Mouse (Mus musculus) intestine, embryonic 14.5 days (tissue): ENCODE results near the gene Unc13d. TPM values are rescaled to one million over a fixed set of nuclear protein-coding genes. Genes with fewer than 3 reads are reported as not detected.

Source experiments
- ATAC-seq: fragments of 200-750 bp; cut with Nextera tagmentation; replicated peaks from 2 replicates; pipeline ENCODE4 v1.8.0; 2017; ENCODE audit warnings: low read depth, moderate number of reproducible peaks, moderate TSS enrichment, moderate library complexity; ENCODE audit not compliant: low FRiP score, low TSS enrichment
- DNase-seq: peaks from one replicate; pipeline ENCODE4 v3.0.0-alpha.2; 2018; ENCODE audit warnings: low spot score
- H3K27ac ChIP-seq: fragments of 300-500 bp; sonication (generic); 2 replicates; pipeline ENCODE4 v1.5.1; 2014; ENCODE audit warnings: low read depth, mild to moderate bottlenecking, control low read depth
- H3K27me3 ChIP-seq: fragments of 300-500 bp; sonication (generic); replicated peaks from 2 replicates; pipeline ENCODE4 v1.6.1; 2014; ENCODE audit warnings: low read length, control low read depth; ENCODE audit not compliant: control insufficient read depth, insufficient read depth
- H3K36me3 ChIP-seq: fragments of 300-500 bp; sonication (generic); 2 replicates; pipeline ENCODE4 v1.6.1; 2014; ENCODE audit warnings: low read length, control low read depth; ENCODE audit not compliant: control insufficient read depth, insufficient read depth
- H3K4me1 ChIP-seq: fragments of 300-500 bp; sonication (generic); replicated peaks from 2 replicates; pipeline ENCODE4 v1.6.1; 2014; ENCODE audit warnings: low read length, control low read depth, mixed read lengths; ENCODE audit not compliant: control insufficient read depth, insufficient read depth
- H3K4me2 ChIP-seq: fragments of 300-500 bp; sonication (generic); 2 replicates; pipeline ENCODE4 v1.6.1; 2014; ENCODE audit warnings: low read length
- H3K4me3 ChIP-seq: fragments of 300-500 bp; sonication (generic); 2 replicates; pipeline ENCODE4 v1.5.1; 2014; ENCODE audit warnings: low read depth, low read length, control low read depth, mixed read lengths
- H3K9ac ChIP-seq: fragments of 300-500 bp; sonication (generic); 2 replicates; pipeline ENCODE4 v1.6.1; 2014; ENCODE audit warnings: mild to moderate bottlenecking, low read length
- H3K9me3 ChIP-seq: fragments of 300-500 bp; sonication (generic); 2 replicates; pipeline ENCODE4 v1.6.1; 2016; ENCODE audit warnings: low read length, control low read depth; ENCODE audit not compliant: control insufficient read depth
- WGBS: fragments of 180-500 bp; shearing (Covaris S2); extraction: QIAGEN DNeasy Blood & Tissue Kit; methylation state at CpG from one replicate; pipeline ENCODE4 v1.1.7; 2014; 5-methylcytosine and 5-hydroxymethylcytosine counted together
- polyA plus RNA-seq: library from polyadenylated mRNA; unstranded; fragments of >200 nt; fragmentation: Nextera tagmentation; extraction: Ambion mirVana; gene quantifications from 2 replicates; pipeline ENCODE4 v1.2.1, GENCODE M21; 2014

Gene Unc13d
- polyA plus RNA-seq, 1 experiment from 2014 or later, result 3.5 TPM

- ATAC-seq (no peak), DNase-seq (no peak)
- Histone ChIP-seq H3K27ac (no peak overlapping the region), H3K9ac (no peak overlapping the region), H3K9me3 (no peaks in the 10 kb centered on the region), H3K4me3 (no peak overlapping the region), H3K27me3 (no peaks in the 10 kb centered on the region), H3K4me1 (no peaks in the 10 kb centered on the region), H3K36me3 (peaks cover 49% of the 10 kb centered on the region), H3K4me2 (no peak overlapping the region)
- WGBS, result 94% methylated on average over 2 of the region's 2 CpGs
These were observed 35.9 kb downstream of the Unc13d start for GRCm38 (mm10) chr11:116041833-116042232.

DNA sequence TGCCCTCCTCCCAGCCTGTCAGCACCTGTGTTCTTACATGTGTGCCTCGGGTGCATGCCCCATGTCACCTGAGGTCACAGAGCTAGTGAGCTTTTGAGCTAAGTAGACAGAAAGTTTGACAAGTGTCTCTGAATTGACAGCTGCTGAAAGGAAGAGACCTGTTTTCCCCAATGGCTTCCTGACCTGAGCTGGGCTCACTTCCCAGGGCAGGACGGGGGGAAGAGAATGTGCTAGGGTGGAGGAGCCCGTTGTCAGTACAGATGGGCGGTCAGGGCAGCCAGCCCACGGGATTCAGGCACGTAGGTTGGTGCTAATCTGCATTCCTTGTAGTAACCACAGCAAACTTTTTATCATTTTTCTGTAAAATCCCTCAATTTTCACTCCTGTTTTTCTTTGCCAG lies 37.2 kb downstream of the Unc13d start:
- Histone ChIP-seq H3K9ac (no peak overlapping the region), H3K27ac (no peak overlapping the region), H3K4me1 (no peaks in the 10 kb centered on the region), H3K27me3 (no peaks in the 10 kb centered on the region), H3K4me3 (no peak overlapping the region), H3K9me3 (no peaks in the 10 kb centered on the region), H3K4me2 (no peak overlapping the region), H3K36me3 (peaks cover 42% of the 10 kb centered on the region)
- DNase-seq, result no peak
- no peak for ATAC-seq
- 86% methylated on average over 6 of the region's 6 CpGs for WGBS

DNA sequence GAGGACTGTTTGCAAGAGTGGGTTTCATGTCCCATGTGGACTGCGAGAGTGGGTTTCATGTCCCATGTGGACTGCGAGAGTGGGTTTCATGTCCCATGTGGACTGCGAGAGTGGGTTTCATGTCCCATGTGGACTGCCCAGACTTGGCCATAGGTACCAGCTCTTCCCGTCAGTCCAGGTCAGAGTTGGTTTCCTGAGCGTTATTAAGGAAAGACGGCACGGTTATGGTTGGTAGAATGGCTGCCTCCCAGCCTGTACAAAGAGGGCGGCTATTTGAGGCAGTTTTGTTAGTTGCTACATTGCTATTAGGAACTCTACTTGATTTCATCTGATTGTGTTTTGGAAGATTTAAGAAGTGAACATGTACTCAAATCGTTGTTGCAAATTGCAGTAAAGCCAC lies 39.9 kb downstream of the Unc13d start:
- Histone ChIP-seq H3K9me3 (no peaks in the 10 kb centered on the region), H3K9ac (no peak overlapping the region), H3K4me1 (no peaks in the 10 kb centered on the region), H3K27ac (no peak overlapping the region), H3K4me2 (no peak overlapping the region), H3K27me3 (no peaks in the 10 kb centered on the region), H3K4me3 (no peak overlapping the region), H3K36me3 (peaks cover 32% of the 10 kb centered on the region)
- no peak for ATAC-seq
- 94% methylated on average over 9 of the region's 9 CpGs for WGBS
- DNase-seq, result no peak

DNA sequence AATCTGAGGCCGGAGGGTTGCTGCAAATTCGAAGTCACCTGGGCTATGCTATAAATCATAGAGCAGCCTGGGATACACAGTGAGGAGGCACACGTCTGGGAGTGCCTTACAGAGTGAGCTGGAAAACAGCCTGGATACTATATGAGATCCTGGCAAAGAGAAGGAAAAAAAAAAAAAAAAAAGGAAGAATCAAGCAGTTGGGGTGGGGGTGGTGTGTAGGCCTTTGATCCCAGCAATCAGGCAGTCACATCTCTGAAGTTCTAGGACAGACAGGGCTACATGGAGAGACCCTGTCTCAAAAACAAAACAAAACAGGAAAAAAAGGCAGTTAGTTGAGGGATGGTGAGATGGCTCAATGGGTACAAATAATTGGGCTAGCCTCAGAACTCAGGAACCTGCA lies 41.1 kb downstream of the Unc13d start:
- no peak for DNase-seq
- ATAC-seq, result no peak
- H3K36me3 ChIP-seq, result peaks cover 27% of the 10 kb centered on the region
- no peak overlapping the region for H3K4me3 ChIP-seq
- no peak overlapping the region for H3K9ac ChIP-seq
- no peak overlapping the region for H3K27ac ChIP-seq
- 76% methylated on average over 3 of the region's 3 CpGs for WGBS
- no peaks in the 10 kb centered on the region for H3K9me3 ChIP-seq
- H3K4me1 ChIP-seq, result peaks cover 2% of the 10 kb centered on the region; the same call in 1 of the 2 replicates
- no peak overlapping the region for H3K4me2 ChIP-seq
- H3K27me3 ChIP-seq, result no peaks in the 10 kb centered on the region

GRCm38 (mm10) chr11:116034584-116034983 lies 43.2 kb downstream of the Unc13d start:
- no peak overlapping the region for H3K4me2 ChIP-seq
- DNase-seq, result no peak
- H3K4me1 ChIP-seq, result peaks cover 11% of the 10 kb centered on the region
- WGBS, result 94% methylated on average over 6 of the region's 6 CpGs
- no peak for ATAC-seq
- no peak overlapping the region for H3K9ac ChIP-seq
- H3K4me3 ChIP-seq, result no peak overlapping the region
- H3K9me3 ChIP-seq, result no peaks in the 10 kb centered on the region
- no peak overlapping the region for H3K27ac ChIP-seq
- H3K27me3 ChIP-seq, result no peaks in the 10 kb centered on the region
- peaks cover 11% of the 10 kb centered on the region for H3K36me3 ChIP-seq

DNA sequence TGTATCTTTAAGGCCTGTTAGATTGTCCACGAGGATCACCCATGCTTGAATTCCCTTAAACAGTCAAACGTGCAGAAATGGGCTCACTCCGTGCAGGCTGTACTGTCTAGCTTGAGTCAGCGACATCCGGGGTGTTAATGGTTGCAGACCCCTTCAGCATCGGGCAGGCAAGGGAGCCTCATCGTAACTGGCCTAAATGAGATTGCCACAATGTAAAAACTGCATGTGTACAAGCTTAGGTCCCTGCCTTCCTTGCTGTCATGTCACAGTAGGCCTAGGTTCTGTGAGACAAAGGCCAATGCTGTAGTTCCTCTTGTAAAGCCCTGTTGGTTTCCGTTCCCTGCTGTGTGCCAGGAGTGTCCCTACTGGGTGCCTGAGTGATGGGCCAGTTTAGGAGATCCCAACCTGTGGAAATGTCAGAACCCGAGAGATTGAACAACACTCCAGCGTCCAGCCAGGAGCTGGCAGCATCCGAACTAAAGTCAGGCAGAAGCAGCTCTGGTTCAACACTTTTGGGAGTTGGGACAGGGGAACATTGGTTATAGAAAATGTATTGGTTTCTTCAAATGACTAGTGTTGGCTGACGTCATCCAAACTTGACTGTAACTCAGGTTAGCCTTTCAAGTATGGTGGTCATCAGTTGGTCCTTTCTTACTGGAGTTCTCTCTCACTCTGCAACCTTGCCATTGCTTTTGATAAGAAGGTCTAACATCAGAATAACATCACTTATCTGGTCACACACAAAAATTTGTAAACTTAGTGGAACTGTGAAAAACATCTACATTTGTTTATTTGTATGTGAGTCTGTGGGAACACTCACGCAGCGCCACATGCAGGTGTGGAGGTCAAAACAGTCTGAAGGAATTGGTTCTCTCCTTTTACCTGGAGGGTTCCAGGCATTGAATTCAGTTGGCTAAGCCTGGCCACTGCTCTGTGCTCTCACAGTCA lies 46.6 kb downstream of the Unc13d start:
- WGBS, result 24% methylated on average over 14 of the region's 14 CpGs
- Histone ChIP-seq H3K9ac (peak overlapping the region; percentile 99), H3K4me3 (peak overlapping the region; percentile 74), H3K27ac (peak overlapping the region; percentile 99), H3K9me3 (no peaks in the 10 kb centered on the region), H3K36me3 (no peaks in the 10 kb centered on the region), H3K4me2 (peak overlapping the region; percentile 61), H3K4me1 (peaks cover 12% of the 10 kb centered on the region), H3K27me3 (no peaks in the 10 kb centered on the region)
- ATAC-seq, result peak; percentile 18
- DNase-seq, result no peak

GRCm38 (mm10) chr11:116030088-116030897 lies 47.5 kb downstream of the Unc13d start, which contains the start of gene Unk:
Unk (plus strand) TSS chr11:116030322.
- Histone ChIP-seq H3K27me3 (no peaks in the 10 kb centered on the region), H3K27ac (peak within 1 kb of the TSS; percentile 99), H3K9me3 (no peaks in the 10 kb centered on the region), H3K4me1 (peaks cover 12% of the 10 kb centered on the region), H3K4me2 (peak within 1 kb of the TSS; percentile 64), H3K9ac (peak within 1 kb of the TSS; percentile 99), H3K4me3 (peak within 1 kb of the TSS; percentile 74), H3K36me3 (no peaks in the 10 kb centered on the region)
- DNase-seq, result peak; percentile 98
- peak; percentile 95 for ATAC-seq
- WGBS, result under 1% methylated on average over 67 of the region's 67 CpGs

- Histone ChIP-seq H3K36me3 (no peaks in the 10 kb centered on the region), H3K27me3 (no peaks in the 10 kb centered on the region), H3K4me2 (peak overlapping the region; percentile 64), H3K9me3 (no peaks in the 10 kb centered on the region), H3K4me1 (peaks cover 12% of the 10 kb centered on the region), H3K4me3 (peak overlapping the region; percentile 74), H3K27ac (peak overlapping the region; percentile 54; the same call in 1 of the 2 replicates), H3K9ac (peak overlapping the region; percentile 41; the same call in 1 of the 2 replicates)
- ATAC-seq, result no peak
- 76% methylated on average over 6 of the region's 6 CpGs for WGBS
- DNase-seq, result no peak
These were observed 48.5 kb downstream of the Unc13d start for GRCm38 (mm10) chr11:116029086-116029865.
